Mouse (Mus musculus): ENCODE results near the gene Acot8. TPM values are rescaled to one million over a fixed set of nuclear protein-coding genes. Genes with fewer than 3 reads are reported as not detected.

Gene Acot8
- total RNA-seq, 2 experiments from 2014 or later: 26.4 to 28.1 TPM

DNA sequence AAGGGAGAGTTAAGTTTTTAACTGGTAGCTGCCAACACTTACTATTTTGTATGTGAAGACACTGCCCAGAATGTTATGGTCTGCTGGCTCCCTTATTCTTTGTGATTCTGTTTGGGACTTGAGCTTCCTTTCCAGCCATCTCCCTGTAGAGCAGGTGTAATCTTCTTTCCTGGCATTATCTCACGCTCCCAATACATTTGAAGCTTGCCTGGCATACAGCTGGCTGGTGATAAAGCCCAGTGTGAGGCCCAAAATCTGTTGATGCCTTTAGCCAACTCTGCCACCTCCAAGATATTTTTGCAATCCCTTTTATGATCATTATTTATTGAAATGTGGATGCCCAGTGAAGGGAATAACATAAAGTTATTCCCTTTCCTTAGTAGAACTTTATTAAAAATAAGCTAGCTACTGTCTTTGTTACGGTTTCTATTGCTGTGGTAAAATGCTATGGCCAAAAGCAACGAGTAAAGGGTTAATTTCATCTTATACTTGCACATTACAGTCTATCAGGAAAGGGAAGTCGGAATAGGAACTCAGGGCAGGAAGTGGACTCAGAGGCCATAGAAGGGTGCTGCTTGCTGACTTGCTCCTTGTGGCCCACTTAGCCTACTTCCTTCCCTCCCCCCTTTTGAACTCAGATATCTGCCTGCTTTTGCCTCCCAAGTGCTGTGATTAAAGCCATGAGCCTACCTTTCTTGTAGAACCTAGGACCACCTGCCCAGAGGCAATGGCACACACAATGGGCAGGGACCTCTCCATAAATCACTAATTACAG is 44.4 kb downstream of the Acot8 start:
- DNase-seq (ENCODE audit: low spot score in 2 of 2): no peak

DNA sequence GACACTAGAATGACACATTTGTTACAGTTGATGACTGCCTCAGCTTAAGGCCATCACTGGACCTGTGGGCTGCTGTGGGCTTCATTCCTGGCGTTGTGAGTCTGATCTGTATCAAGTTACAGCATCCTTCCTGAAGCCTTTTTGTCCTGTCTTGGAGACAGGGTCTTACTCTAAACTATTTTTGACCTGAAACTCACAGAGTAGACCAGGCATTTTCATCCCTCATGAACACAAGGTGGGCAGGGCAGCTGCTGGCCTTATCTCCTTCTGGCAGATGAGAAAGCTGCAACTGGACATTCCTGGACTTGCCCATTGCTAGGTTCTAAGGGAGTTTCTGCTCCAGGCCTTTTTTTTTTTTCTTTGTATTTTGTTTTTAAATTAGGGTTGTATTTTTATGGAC is 46.0 kb downstream of the Acot8 start:
- no peak for DNase-seq (ENCODE audit: low spot score in 2 of 2)

DNA sequence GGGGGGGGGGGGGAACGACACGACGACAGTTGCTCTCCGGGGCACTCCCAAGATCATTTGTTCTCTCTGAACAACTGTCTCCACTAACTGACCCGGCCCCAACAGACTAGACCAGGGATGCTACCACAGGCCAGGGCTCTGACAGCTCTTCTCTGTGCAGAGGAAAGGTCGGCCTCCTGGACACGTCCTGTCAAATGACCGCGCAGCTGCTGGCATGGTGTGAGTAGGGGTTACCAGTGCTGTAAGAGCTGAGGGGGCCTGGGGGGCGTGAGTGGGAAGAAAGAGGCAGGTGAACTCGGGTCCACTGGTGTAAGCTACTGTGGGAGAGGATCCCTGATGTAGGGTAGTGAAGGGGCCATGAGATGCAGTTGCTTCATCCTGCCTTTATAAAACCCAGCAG is 46.8 kb downstream of the Acot8 start:
- no peak for DNase-seq (ENCODE audit: low spot score in 2 of 2)

DNA sequence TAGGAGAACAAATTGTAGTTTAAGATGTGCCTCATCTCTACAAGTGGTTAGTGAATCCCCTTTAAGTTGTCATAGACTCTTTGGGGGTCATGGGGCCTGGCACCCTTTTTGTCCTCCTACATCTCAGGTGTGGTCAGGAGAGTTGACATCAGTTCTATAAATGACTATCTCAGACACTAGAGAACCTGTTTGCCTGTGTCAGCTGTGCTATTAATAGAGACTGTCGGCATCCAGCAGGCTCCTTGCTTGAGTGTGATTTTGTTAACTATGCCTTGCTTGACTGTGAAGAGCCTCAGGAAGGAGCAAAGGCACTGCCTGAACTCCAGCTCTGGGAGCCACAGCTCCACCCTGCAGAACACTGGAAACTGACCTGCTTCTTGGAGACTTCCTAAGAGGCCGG is 49.9 kb downstream of the Acot8 start:
- DNase-seq (ENCODE audit: low spot score in 2 of 2): no peak

DNA sequence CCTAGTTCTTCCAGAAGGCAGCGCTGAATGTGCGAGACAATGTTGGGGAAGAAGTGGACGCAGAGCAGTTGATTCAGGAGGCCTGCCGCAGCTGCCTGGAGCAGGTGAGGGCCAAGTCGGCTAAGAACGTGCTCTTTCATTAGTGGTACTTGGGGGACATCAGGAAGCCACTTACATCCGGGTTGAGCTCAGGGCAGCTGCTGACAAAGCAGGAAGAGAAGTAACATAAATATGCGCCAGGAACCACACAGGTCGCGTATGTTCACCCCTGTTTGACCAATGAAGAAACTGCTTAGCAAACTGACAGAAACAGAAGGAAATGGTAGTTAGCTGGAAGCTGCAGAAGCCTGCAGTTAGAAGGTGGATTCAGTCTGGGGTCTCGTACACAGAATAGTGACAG is 50.6 kb downstream of the Acot8 start:
- DNase-seq (ENCODE audit: low spot score in 2 of 2): no peak

DNA sequence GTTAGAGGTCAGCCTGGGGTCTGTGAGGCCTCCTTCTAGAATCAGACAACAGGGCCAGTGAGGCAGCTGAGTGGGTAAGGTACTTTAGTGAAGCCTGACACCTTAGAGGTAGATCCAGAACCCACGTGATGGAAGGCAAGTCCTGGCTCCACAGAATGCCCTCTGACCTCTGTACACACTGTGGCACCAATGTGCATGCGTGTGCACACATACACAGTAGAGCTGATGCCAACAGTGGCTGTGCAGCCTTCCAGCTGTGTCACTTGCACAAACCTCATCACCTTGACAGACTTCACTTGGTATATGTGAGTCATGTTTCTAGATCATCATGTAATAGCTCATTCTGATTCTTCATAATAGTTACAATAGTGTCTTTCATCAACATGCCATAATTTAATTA is 52.2 kb downstream of the Acot8 start:
- DNase-seq (ENCODE audit: low spot score in 2 of 2): no peak

DNA sequence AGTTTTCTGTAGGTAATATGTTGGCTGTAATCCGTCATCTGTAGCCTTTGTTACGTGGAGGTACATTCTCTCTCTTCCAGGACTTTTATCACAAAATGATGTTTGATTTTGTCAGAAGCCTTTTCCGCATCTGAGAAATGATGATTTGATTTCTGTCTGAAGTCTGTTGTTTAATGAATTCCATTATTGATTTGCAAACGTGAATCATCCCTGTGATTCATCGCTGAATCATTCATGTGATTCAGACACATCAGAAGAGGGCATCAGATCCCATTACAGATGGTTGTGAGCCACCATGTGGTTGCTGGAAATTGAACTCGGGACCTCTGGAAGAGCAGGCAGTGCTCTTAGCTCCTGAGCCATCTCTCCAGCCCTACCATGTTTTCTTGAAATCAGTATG is 55.7 kb downstream of the Acot8 start:
- DNase-seq (ENCODE audit: low spot score in 2 of 2): no peak

DNA sequence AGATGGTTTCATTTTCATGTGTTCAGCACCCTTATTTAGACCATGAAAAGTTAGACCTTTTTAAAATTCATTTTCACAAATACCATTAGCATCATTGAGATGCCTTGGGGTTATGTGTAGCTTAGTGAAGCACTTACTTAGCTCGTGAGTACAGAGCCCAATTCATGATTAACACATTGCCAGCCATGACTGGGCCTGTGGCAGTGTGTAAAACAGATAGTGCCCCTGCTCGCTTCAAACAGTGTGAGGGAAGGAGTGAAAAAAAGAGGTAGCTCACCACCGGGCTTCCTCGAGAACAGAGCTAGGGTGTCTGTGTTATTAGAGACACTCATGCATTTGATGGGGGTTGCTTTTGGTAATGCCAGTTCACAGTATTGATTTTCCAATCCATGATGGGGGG is 56.5 kb downstream of the Acot8 start:
- DNase-seq (ENCODE audit: low spot score in 2 of 2): no peak

DNA sequence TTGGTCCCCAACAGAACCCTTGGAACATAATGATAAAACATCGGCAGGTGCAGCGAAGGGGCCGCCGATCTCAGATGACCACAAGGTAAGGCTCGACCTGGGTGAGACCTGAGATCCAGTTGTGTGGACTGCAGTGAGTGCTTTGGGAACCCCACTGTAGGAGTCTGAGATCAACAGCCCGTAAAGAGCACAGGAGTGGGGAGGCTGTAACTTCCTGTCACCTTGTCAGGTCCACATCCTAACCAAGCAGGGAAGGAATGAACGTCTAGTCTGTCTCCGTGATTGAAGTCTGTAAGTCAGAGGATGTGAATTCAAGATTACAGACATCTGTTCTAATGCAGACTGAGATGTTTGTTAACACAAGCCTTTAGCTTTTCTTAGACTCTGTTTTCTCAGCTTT is 58.0 kb downstream of the Acot8 start:
- no peak for DNase-seq (ENCODE audit: low spot score in 2 of 2)

DNA sequence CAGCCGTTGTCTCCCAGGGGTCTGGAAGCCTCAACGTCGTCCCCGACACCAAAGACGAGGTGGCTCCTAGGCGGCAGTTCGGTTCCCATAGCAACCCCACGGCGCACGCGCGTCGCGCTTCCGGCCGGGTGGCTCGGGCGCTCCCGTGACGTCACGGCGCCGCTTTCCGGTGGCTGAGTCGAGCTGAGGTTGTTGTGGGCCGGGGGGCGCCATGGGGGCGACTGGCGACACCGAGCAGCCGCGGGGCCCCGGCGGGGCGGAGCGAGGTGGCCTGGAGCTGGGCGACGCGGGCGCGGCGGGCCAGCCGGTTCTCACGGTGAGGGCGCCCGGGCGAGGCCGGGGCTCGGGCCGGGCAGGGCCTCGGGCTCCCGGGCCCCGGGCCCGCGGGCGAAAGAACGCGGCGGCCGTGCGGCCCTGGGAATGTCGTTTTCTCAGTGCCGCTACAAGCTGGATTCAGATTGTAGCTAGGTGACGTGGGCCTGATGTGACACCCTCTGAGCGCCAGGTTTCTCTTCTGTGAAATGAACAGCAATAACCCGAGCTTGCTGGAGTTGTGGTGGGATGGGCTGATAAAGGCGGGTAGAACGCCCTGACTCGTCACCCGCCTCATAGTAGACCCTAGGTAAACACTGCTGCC is 58.7 kb downstream of the Acot8 start, which contains the start of the genes Wfdc3 and Dnttip1:
Wfdc3 (minus strand) TSS at position 89 of the 637 bp plus-strand sequence.
Dnttip1 (plus strand) TSS at position 141 of the 637 bp plus-strand sequence.
- peak; percentile 90 to 95 for DNase-seq (ENCODE audit: low spot score in 2 of 2)

DNA sequence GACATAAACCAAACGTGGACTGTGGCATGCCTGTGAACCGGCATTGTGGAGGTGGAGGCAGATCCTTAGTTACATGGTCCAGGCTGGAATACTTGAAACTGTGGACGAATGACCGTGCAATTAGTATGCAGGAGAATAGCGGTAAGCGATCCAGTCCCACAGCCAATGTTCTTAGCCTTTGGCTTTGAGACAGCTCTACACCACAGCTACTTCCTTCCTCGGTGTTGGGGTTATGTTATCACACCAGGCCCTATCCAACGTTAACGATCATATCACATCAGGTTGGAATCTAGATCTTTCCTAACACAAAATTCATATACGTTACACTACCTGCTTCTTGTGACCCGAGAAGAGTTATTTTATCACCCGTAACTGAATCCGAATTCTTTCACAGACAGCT is 59.7 kb downstream of the Acot8 start:
- no peak for DNase-seq (ENCODE audit: low spot score in 2 of 2)

Other genes starting within 250 kb of the Acot8 start
- 1 to 10 TPM in 1 of 2 experiments, not detected in 1; 5.6 TPM for gene Wfdc2, start 242.5 kb downstream of the Acot8 start, total RNA-seq (2021)
- not detected for gene Spint3, start 231.4 kb downstream of the Acot8 start, total RNA-seq (2021)
- 1 to 10 TPM in 1 of 2 experiments, under 1 TPM in 1; 0.71 to 1.9 TPM for gene Wfdc6a, start 219.4 kb downstream of the Acot8 start, total RNA-seq (2021)
- not detected for gene Eppin, start 211.3 kb downstream of the Acot8 start, total RNA-seq (2021)
- not detected for gene Wfdc6b, start 191.4 kb downstream of the Acot8 start, total RNA-seq (2021)
- not detected for gene Wfdc8, start 191.3 kb downstream of the Acot8 start, total RNA-seq (2021)
- gene Wfdc16, start 166.1 kb downstream of the Acot8 start, total RNA-seq (2021): not detected
- not detected for gene Wfdc10, start 148.8 kb downstream of the Acot8 start, total RNA-seq (2021)
- gene Wfdc9, start 148.3 kb downstream of the Acot8 start, total RNA-seq (2021): not detected
- gene Wfdc11, start 130.8 kb downstream of the Acot8 start, total RNA-seq (2021): not detected
- not detected for gene Wfdc13, start 119.8 kb downstream of the Acot8 start, total RNA-seq (2021)
- gene Spint4, start 106.4 kb downstream of the Acot8 start, total RNA-seq (2021): not detected
- not detected for gene Spint5, start 89.6 kb downstream of the Acot8 start, total RNA-seq (2021)
- gene Wfdc3, start 59.0 kb downstream of the Acot8 start, total RNA-seq (2021): 1 to 10 TPM; 1.5 TPM
- gene Dnttip1, start 58.9 kb downstream of the Acot8 start, total RNA-seq (2021): 10 to 100 TPM; 34.1 to 37.2 TPM
- gene Ube2c, start 35.0 kb downstream of the Acot8 start, total RNA-seq (2021): 1 to 10 TPM; 2.9 to 4.0 TPM
- not detected for gene Tnnc2, start 24.9 kb downstream of the Acot8 start, total RNA-seq (2021)
- gene Snx21, start 19.1 kb downstream of the Acot8 start, total RNA-seq (2021): 10 to 100 TPM; 33.3 to 39.8 TPM
- gene Zswim3, start 216 bp upstream of the Acot8 start, total RNA-seq (2021): 1 to 10 TPM; 6.0 to 8.3 TPM
- 10 to 100 TPM; 18.1 to 18.2 TPM for gene Zswim1, start 17.8 kb upstream of the Acot8 start, total RNA-seq (2021)
- gene Spata25, start 23.7 kb upstream of the Acot8 start, total RNA-seq (2021): under 1 TPM in 1 of 2 experiments, not detected in 1; 0.67 TPM
- 10 to 100 TPM; 87.7 to 89.6 TPM for gene Ctsa, start 28.0 kb upstream of the Acot8 start, total RNA-seq (2021)
- 1 to 10 TPM; 3.9 to 4.1 TPM for gene Neurl2, start 28.6 kb upstream of the Acot8 start, total RNA-seq (2021)
- 100 to 1,000 TPM in 1 of 2 experiments, 10 to 100 TPM in 1; 72.5 to 107 TPM for gene Pltp, start 52.8 kb upstream of the Acot8 start, total RNA-seq (2021)
- 10 to 100 TPM; 43.5 to 48.8 TPM for gene Pcif1, start 74.4 kb upstream of the Acot8 start, total RNA-seq (2021)
- gene Zfp335, start 106.9 kb upstream of the Acot8 start, total RNA-seq (2021): 10 to 100 TPM; 25.0 to 26.4 TPM
- gene Mmp9, start 135.9 kb upstream of the Acot8 start, total RNA-seq (2021): 1 to 10 TPM; 1.8 to 2.1 TPM
- 100 to 1,000 TPM; 288 to 332 TPM for gene Slc12a5, start 155.9 kb upstream of the Acot8 start, total RNA-seq (2021)
- 10 to 100 TPM; 53.2 to 57.4 TPM for gene Ncoa5, start 230.0 kb upstream of the Acot8 start, total RNA-seq (2021)